Mouse (Mus musculus) midbrain, embryonic 14.5 days (tissue): ENCODE results near the gene Serpina1a. TPM values are rescaled to one million over a fixed set of nuclear protein-coding genes. Genes with fewer than 3 reads are reported as not detected.
"Not testable (repeated sequence)": the region's sequence is repeated elsewhere in the genome, so short reads cannot be mapped to it uniquely, and the experiment has no call there.

Source experiments
- ATAC-seq: fragments of 200-750 bp; cut with Nextera tagmentation; 2 replicates; pipeline ENCODE4 v1.8.0; 2017; ENCODE audit warnings: moderate number of reproducible peaks, moderate library complexity; ENCODE audit not compliant: low FRiP score, low TSS enrichment
- DNase-seq: peaks from one replicate; pipeline ENCODE4 v3.0.0-alpha.2; 2015
- H3K27ac ChIP-seq: fragments of 300-500 bp; sonication (generic); replicated peaks from 2 replicates; pipeline ENCODE4 v1.5.1; 2014; ENCODE audit warnings: mild to moderate bottlenecking, low read depth, low read length, moderate library complexity
- H3K27me3 ChIP-seq: fragments of 300-500 bp; sonication (generic); 2 replicates; pipeline ENCODE4 v1.6.1; 2014; ENCODE audit warnings: low read length, control low read depth, mixed read lengths; ENCODE audit not compliant: control insufficient read depth, insufficient read depth
- H3K36me3 ChIP-seq: fragments of 300-500 bp; sonication (generic); 2 replicates; pipeline ENCODE4 v1.6.1; 2014; ENCODE audit warnings: low read length, control low read depth; ENCODE audit not compliant: control insufficient read depth, insufficient read depth
- H3K4me1 ChIP-seq: fragments of 300-500 bp; sonication (generic); 2 replicates; pipeline ENCODE4 v1.6.1; 2014; ENCODE audit warnings: mild to moderate bottlenecking, antibody characterized with exemption, low read length, control low read depth; ENCODE audit not compliant: control insufficient read depth, insufficient read depth
- H3K4me2 ChIP-seq: fragments of 300-500 bp; sonication (generic); 2 replicates; pipeline ENCODE4 v1.6.1; 2014; ENCODE audit warnings: mild to moderate bottlenecking, low read length, moderate library complexity
- H3K4me3 ChIP-seq: fragments of 300-500 bp; sonication (generic); replicated peaks from 2 replicates; pipeline ENCODE4 v1.5.1; 2014; ENCODE audit warnings: low read depth, low read length
- H3K9ac ChIP-seq: fragments of 300-500 bp; sonication (generic); replicated peaks from 2 replicates; pipeline ENCODE4 v1.6.1; 2014; ENCODE audit warnings: mild to moderate bottlenecking, low read length, moderate library complexity
- H3K9me3 ChIP-seq: fragments of 300-500 bp; sonication (generic); 2 replicates; pipeline ENCODE4 v1.6.1; 2016; ENCODE audit warnings: low read length, control low read depth, mixed read lengths; ENCODE audit not compliant: control insufficient read depth
- WGBS: fragments of 180-500 bp; shearing (Covaris S2); extraction: QIAGEN DNeasy Blood & Tissue Kit; methylation state at CpG from one replicate; pipeline ENCODE4 v1.1.7; 2014; 5-methylcytosine and 5-hydroxymethylcytosine counted together
- polyA plus RNA-seq: library from polyadenylated mRNA; unstranded; fragments of >200 nt; fragmentation: Nextera tagmentation; extraction: Ambion mirVana; gene quantifications from 2 replicates; pipeline ENCODE4 v1.2.1, GENCODE M21; 2014

The Serpina1a gene
- polyA plus RNA-seq, 1 experiment from 2014 or later = not detected

DNA sequence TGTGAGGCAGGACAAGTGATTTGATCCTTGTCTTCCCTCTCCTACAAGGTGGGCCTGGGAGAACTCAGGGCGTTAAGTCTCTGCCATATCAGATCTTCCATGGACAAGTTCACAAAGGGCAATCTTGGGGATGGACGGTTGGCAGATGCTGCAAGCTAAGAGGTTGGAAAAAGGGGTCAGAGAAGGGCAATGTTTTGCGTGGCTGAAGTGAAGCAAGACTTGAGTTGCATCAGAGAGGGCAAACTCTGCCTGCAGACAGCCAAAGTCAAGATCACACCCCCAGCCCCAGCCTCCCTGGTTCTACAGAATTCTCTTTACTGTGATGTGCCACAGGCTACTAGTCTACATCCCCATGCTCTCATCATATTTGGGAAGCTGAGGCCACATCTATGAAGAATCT is 3.8 kb downstream of the Serpina1a start:
- H3K4me3 ChIP-seq, DNase-seq, H3K36me3 ChIP-seq, ATAC-seq, H3K9me3 ChIP-seq, H3K27me3 ChIP-seq, H3K4me1 ChIP-seq, H3K9ac ChIP-seq, H3K4me2 ChIP-seq, H3K27ac ChIP-seq: not testable (repeated sequence)
- 76% methylated on average over 3 of the region's 3 CpGs for WGBS

DNA sequence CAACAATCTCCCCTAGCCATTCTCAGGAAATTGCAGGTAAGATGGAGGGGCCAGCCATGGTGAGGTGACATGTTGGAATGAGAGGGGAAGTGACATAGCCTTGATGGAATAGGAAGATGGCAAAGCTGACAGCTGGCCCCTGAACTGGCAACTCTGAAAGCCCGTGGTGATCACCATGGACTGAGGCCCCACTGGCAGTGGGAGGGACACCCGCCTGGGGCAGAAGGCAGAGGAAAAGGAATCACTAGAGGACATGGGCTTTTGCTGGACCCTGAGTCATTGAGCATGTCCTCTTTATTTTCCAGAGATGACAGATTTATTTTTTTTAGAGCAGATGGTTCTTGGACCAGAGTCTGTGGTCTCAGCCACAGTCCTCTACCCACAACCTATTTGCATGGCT is 10.3 kb downstream of the Serpina1a start:
- not testable (repeated sequence) for H3K4me1 ChIP-seq, H3K9ac ChIP-seq, H3K9me3 ChIP-seq, H3K4me3 ChIP-seq, H3K36me3 ChIP-seq, H3K27ac ChIP-seq, H3K27me3 ChIP-seq, H3K4me2 ChIP-seq, ATAC-seq, DNase-seq
- 90% methylated on average over 2 of the region's 2 CpGs for WGBS

DNA sequence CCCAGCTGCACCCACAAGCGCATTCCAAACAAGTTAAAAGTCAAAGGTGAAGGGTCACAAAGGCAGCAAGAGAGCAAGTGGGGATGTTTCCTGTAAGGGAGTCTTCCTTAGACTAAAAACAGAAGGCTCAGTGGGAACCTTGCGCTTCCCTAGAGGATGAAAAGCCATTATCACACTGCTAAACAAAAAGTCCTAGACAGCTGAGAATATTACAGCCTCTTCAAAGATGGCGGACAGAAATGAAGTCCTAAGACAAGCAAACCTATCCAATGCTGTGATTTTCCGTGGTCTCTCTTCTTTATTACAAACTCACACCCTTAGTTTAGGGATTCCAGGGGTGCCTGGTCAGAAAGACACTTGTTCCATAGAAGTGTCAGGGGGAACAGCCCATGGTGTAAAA is 33.1 kb downstream of the Serpina1a start, which contains the start of gene Serpina1b:
Serpina1b (minus strand) TSS at position 101 of the 400 bp plus-strand sequence.
- H3K9me3 ChIP-seq, H3K9ac ChIP-seq, ATAC-seq, H3K27ac ChIP-seq, H3K4me2 ChIP-seq, H3K27me3 ChIP-seq, H3K36me3 ChIP-seq, H3K4me3 ChIP-seq, DNase-seq, H3K4me1 ChIP-seq: not testable (repeated sequence)
- WGBS = 83% methylated on average over 4 of the region's 4 CpGs

DNA sequence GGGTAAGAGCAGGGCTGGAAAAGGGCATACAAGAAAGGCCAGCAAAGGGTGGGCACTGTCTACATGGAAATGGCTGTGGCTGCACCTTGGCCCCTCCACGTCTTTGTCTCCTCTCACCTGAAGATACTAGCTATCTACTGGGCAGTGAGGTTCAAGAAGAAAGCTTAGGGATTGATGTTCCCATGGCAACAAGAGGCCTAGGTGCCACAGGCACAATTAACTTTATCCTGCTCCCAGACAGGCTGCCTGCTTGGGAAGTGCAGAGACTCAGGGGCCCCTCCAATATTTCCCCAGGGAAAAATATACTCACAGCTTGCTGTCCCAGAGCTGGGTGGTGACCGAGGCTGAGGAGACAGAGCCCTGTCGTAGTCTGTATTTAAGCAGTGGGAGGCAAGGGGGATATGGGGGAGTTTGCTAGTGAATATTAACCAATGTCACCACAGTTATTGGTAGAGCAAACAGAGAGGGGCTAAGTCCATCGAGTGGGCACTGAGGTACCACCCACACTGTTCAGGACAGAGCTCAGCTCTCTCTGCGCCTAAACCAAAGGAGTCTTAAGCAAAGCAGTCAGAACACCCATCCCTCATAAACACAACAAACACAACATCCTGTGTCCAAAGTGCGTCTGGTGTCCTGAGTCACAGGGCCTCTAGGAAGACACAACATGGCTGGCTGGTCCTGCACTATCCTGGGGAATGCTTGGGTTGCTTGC is 35.5 kb downstream of the Serpina1a start:
- WGBS = 87% methylated on average over 6 of the region's 6 CpGs

DNA sequence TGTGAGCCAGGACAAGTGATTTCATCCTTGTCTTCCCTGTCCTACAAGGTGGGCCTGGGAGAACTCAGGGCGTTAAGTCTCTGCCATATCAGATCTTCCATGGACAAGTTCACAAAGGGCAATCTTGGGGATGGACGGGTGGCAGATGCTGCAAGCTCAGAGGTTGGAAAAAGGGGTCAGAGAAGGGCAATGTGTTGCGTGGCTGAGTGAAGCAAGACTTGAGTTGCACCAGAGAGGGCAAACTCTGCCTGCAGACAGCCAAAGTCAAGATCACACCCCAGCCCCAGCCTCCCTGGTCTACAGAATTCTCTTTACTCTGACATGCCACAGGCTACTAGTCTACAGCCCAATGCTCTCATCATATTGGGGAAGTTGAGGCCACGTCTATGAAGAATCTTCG is 39.5 kb downstream of the Serpina1a start:
- not testable (repeated sequence) for H3K4me2 ChIP-seq, H3K27me3 ChIP-seq, H3K27ac ChIP-seq, DNase-seq, ATAC-seq, H3K36me3 ChIP-seq, H3K4me1 ChIP-seq, H3K4me3 ChIP-seq, H3K9me3 ChIP-seq, H3K9ac ChIP-seq
- WGBS = 77% methylated on average over 5 of the region's 5 CpGs

More for the DNA sequence above, 35.5 kb downstream of the Serpina1a start:
- not testable (repeated sequence) for DNase-seq, H3K9me3 ChIP-seq, ATAC-seq, H3K4me3 ChIP-seq, H3K27ac ChIP-seq, H3K27me3 ChIP-seq, H3K36me3 ChIP-seq, H3K9ac ChIP-seq, H3K4me2 ChIP-seq, H3K4me1 ChIP-seq

Other genes starting within 250 kb of the Serpina1a start
- 0.09 TPM in 1 of 2 replicates, not detected in the other for gene Serpina10, start 232.1 kb downstream of the Serpina1a start, polyA plus RNA-seq
- gene Serpina6, start 206.3 kb downstream of the Serpina1a start, polyA plus RNA-seq = not detected in 2 replicates
- gene Serpina16, start 187.4 kb downstream of the Serpina1a start, polyA plus RNA-seq = not detected in 2 replicates
- gene Serpina1f, start 168.0 kb downstream of the Serpina1a start, polyA plus RNA-seq = not detected in 2 replicates
- not detected in 2 replicates for gene Serpina1d, start 90.0 kb downstream of the Serpina1a start, polyA plus RNA-seq
- not detected in 2 replicates for gene Serpina1b, start 33.2 kb downstream of the Serpina1a start, polyA plus RNA-seq
- not detected in 2 replicates for gene Serpina1c, start 41.3 kb upstream of the Serpina1a start, polyA plus RNA-seq
- not detected in 2 replicates for gene Serpina1e, start 95.4 kb upstream of the Serpina1a start, polyA plus RNA-seq
- not detected in 2 replicates for gene Serpina11, start 126.4 kb upstream of the Serpina1a start, polyA plus RNA-seq
- not detected in 2 replicates for gene Serpina9, start 150.2 kb upstream of the Serpina1a start, polyA plus RNA-seq
- not detected in 2 replicates for gene Serpina12, start 180.9 kb upstream of the Serpina1a start, polyA plus RNA-seq
- gene Serpina5, start 237.6 kb upstream of the Serpina1a start, polyA plus RNA-seq = not detected in 2 replicates
- not detected in 2 replicates for gene Serpina3a, start 249.2 kb upstream of the Serpina1a start, polyA plus RNA-seq